8 mouse cellular contexts compared by ENCODE assay signal in the genomic region with DNA sequence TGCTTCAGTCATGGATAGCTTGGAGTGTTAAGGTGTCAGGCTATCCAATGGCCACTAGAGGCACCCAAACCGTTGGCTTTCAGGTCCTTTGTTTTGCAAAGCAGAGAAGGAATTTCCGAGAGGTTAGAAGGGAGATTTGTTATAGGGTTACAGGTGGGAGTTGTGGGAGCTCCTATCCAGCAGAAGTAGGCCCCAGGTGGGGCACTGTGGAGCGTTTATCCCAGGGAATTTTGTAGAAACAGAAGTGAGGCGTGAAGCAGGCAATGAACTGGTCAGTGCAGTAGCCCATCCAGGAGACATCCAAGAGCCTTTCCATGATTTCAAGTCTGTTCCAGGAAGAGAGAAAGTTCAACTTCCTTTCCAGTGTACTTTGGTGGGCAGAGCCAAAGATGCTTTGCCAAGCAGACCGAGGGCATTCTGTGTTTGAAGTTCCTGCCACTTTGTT. TPM values are rescaled to one million over a fixed set of nuclear protein-coding genes. Genes with fewer than 3 reads are reported as not detected.
DNase-seq lines count a peak whose midpoint lies in the region; ATAC-seq lines count a peak whose summit lies in the region.

No protein-coding gene starts in this region.

- H3K36me3 ChIP-seq in heart, embryonic 10.5 days: no peaks in the 10 kb centered on the region
- no peaks in the 10 kb centered on the region for H3K36me3 ChIP-seq in kidney, embryonic 15.5 days

- peaks cover 3% of the 10 kb centered on the region for H3K4me1 ChIP-seq in heart, embryonic 10.5 days
- H3K4me1 ChIP-seq in kidney, embryonic 15.5 days: peaks cover 17% of the 10 kb centered on the region

- intact Hi-C loops in left cerebral cortex, postnatal 4 days (cut with DNase I): loop anchor here (5.0 kb wide), 1 partner anchor 156 kb away; no protein-coding TSS in a partner anchor
- intact Hi-C loops in left cerebral cortex, postnatal 36 days (cut with DNase I): no loop called here

- DNase-seq in left cerebral cortex, postnatal 4 days: peak; percentile 9
- no peak for DNase-seq in left cerebral cortex, postnatal 36 days (ENCODE audit: low spot score in 2 of 2)
- peak; percentile 17 to 41 for DNase-seq in cerebellum, postnatal 25 days
- peak; percentile 83 for DNase-seq in heart, embryonic 10.5 days (ENCODE audit: low spot score)
- peak; percentile 31 for DNase-seq in yolk sac, embryonic 10.5 days (ENCODE audit: low spot score)
- DNase-seq in c-Kit-positive CD71-positive TER-119-positive erythroid progenitor cells, embryonic 14.5 days (ENCODE audit: low spot score): no peak

- ATAC-seq in kidney, embryonic 15.5 days (replicated peaks; ENCODE audit: low FRiP score): no peak
- peak; percentile 15 for ATAC-seq in megakaryocyte progenitor cell, adult 5-6 weeks (replicated peaks; ENCODE audit: poor library complexity)

- no peaks in the 10 kb centered on the region for H3K27me3 ChIP-seq in heart, embryonic 10.5 days (ENCODE audit: insufficient read depth, poor library complexity, severe bottlenecking)
- no peaks in the 10 kb centered on the region for H3K27me3 ChIP-seq in kidney, embryonic 15.5 days

- H3K9me3 ChIP-seq in heart, embryonic 10.5 days: no peaks in the 10 kb centered on the region
- no peaks in the 10 kb centered on the region for H3K9me3 ChIP-seq in kidney, embryonic 15.5 days (replicated peaks)

- peak overlapping the region; percentile 46 for H3K4me2 ChIP-seq in kidney, embryonic 15.5 days

- no peak overlapping the region for H3K9ac ChIP-seq in kidney, embryonic 15.5 days

- peak overlapping the region; percentile 45 for H3K4me3 ChIP-seq in heart, embryonic 10.5 days
- H3K4me3 ChIP-seq in kidney, embryonic 15.5 days (replicated peaks): peak overlapping the region; percentile 22; the same call in 1 of the 2 replicates

- peak overlapping the region; percentile 78 for H3K27ac ChIP-seq in heart, embryonic 10.5 days
- peak overlapping the region; percentile 98 for H3K27ac ChIP-seq in kidney, embryonic 15.5 days

- WGBS in heart, embryonic 10.5 days: 5% methylated on average over 5 of the region's 5 CpGs
- WGBS in kidney, embryonic 15.5 days: 5% methylated on average over 5 of the region's 5 CpGs

RNA-seq across cellular contexts. Expression of a gene that starts 1.6 kb away (rescaled TPM):
- total RNA-seq in left cerebral cortex, postnatal 4 days (2021): 10 to 100 TPM; 10.5 to 10.9 TPM
- 1 to 10 TPM; 4.2 to 5.9 TPM for total RNA-seq in left cerebral cortex, postnatal 36 days (2021)
- 10.7 and 10.8 TPM in 2 replicates for polyA plus RNA-seq in heart, embryonic 10.5 days (2016; fragmentation: Nextera tagmentation; extraction: Ambion mirVana)
- 11.2 and 13.7 TPM in 2 replicates for polyA plus RNA-seq in kidney, embryonic 15.5 days (2015; fragmentation: Nextera tagmentation; extraction: Ambion mirVana)
- total RNA-seq in megakaryocyte progenitor cell, adult 5-6 weeks (2015): 5.1 and 5.8 TPM in 2 replicates
- total RNA-seq in megakaryocyte progenitor cell, adult 5-6 weeks (2017): 9.1 and 10.8 TPM in 2 replicates

RNA-seq across cellular contexts. Expression of a gene that starts 33.4 kb away (rescaled TPM):
- total RNA-seq in left cerebral cortex, postnatal 4 days (2021): not detected
- not detected for total RNA-seq in left cerebral cortex, postnatal 36 days (2021)
- polyA plus RNA-seq in heart, embryonic 10.5 days (2016; fragmentation: Nextera tagmentation; extraction: Ambion mirVana): not detected in 2 replicates
- polyA plus RNA-seq in kidney, embryonic 15.5 days (2015; fragmentation: Nextera tagmentation; extraction: Ambion mirVana): not detected in 2 replicates
- not detected in 2 replicates for total RNA-seq in megakaryocyte progenitor cell, adult 5-6 weeks (2015)
- not detected in 2 replicates for total RNA-seq in megakaryocyte progenitor cell, adult 5-6 weeks (2017)

RNA-seq across cellular contexts. Expression of a gene that starts 57.3 kb away (rescaled TPM):
- under 1 TPM; 0.08 to 0.22 TPM for total RNA-seq in left cerebral cortex, postnatal 4 days (2021)
- total RNA-seq in left cerebral cortex, postnatal 36 days (2021): not detected
- polyA plus RNA-seq in heart, embryonic 10.5 days (2016; fragmentation: Nextera tagmentation; extraction: Ambion mirVana): 0.13 TPM in 1 of 2 replicates, not detected in the other
- polyA plus RNA-seq in kidney, embryonic 15.5 days (2015; fragmentation: Nextera tagmentation; extraction: Ambion mirVana): 0.08 and 0.26 TPM in 2 replicates
- total RNA-seq in megakaryocyte progenitor cell, adult 5-6 weeks (2015): 5.0 and 6.5 TPM in 2 replicates
- total RNA-seq in megakaryocyte progenitor cell, adult 5-6 weeks (2017): 6.1 and 9.8 TPM in 2 replicates

Comparison
In these comparisons a context has a peak if more than half of its experiments do, and no peak if none do; other contexts are left out.
1. DNase-seq: peak in left cerebral cortex, postnatal 4 days (single experiment), cerebellum, postnatal 25 days (2 of 2), heart, embryonic 10.5 days (single experiment) and yolk sac, embryonic 10.5 days (single experiment); none in left cerebral cortex, postnatal 36 days (0 of 2) and c-Kit-positive CD71-positive TER-119-positive erythroid progenitor cells, embryonic 14.5 days (single experiment).
2. RNA of a gene that starts 57.3 kb away (total RNA-seq): 5.0 to 9.8 TPM in megakaryocyte progenitor cell, adult 5-6 weeks; 0.08 to 0.22 TPM in left cerebral cortex, postnatal 4 days and not detected in left cerebral cortex, postnatal 36 days; every median in the first group is over 4 times any median in the second.